Mouse (Mus musculus) stomach, postnatal 0 days (tissue): Measurements from ENCODE around the gene Rassf4.

Source experiments
- CTCF ChIP-seq: IDR thresholded peaks from 2 replicates; pipeline ENCODE4 v1.5.1; 2016; ENCODE audit warnings: antibody characterized with exemption, low read depth, mild to moderate bottlenecking, moderate library complexity
- EP300 ChIP-seq: optimal IDR thresholded peaks from 2 replicates; pipeline ENCODE3; 2016; ENCODE audit warnings: antibody characterized with exemption

DNA sequence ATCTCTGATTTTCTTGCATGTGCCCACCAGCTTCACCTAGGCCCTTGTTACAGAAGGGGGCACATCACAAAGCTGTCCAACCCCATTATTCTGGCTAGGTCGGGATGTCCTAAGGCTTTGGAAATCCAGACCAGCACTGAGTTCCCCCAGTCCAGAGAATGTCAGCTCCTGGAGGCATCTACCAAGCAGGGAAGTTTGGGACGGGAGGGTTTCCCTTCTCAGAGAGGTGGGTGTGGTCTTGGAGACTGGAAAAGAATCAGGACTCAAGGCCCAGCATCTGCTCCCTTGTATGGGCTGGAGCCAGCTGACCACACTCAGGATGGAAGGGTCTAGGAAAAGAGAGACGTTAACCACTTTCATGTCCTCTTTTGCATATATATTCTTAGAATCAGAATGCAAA lies 20.6 kb downstream of the Rassf4 start:
- TF ChIP-seq CTCF (no peak), EP300 (no peak)
